Mouse (Mus musculus) limb, embryonic 13.5 days (tissue): ENCODE measurements around the gene B4galt7. TPM values are rescaled to one million over a fixed set of nuclear protein-coding genes. Genes with fewer than 3 reads are reported as not detected.
"Not testable (repeated sequence)": the region's sequence is repeated elsewhere in the genome, so short reads cannot be mapped to it uniquely, and the experiment has no call there.

Source experiments
- ATAC-seq: fragments of 200-750 bp; cut with Nextera tagmentation; 2 replicates; pipeline ENCODE4 v1.8.0; 2017; ENCODE audit warnings: low read depth, moderate number of reproducible peaks, moderate TSS enrichment; ENCODE audit not compliant: low FRiP score
- H3K27ac ChIP-seq: fragments of 300-500 bp; sonication (generic); 2 replicates; pipeline ENCODE4 v1.5.1; 2015; ENCODE audit warnings: inconsistent platforms, mild to moderate bottlenecking, moderate library complexity
- H3K27me3 ChIP-seq: fragments of 300-500 bp; sonication (generic); 2 replicates; pipeline ENCODE4 v1.6.1; 2015; ENCODE audit warnings: mild to moderate bottlenecking, inconsistent platforms
- H3K36me3 ChIP-seq: fragments of 300-500 bp; sonication (generic); 2 replicates; pipeline ENCODE4 v1.6.1; 2015; ENCODE audit warnings: inconsistent platforms, mild to moderate bottlenecking, moderate library complexity
- H3K4me1 ChIP-seq: fragments of 300-500 bp; sonication (generic); 2 replicates; pipeline ENCODE4 v1.6.1; 2015; ENCODE audit warnings: inconsistent platforms
- H3K4me2 ChIP-seq: fragments of 300-500 bp; sonication (generic); replicated peaks from 2 replicates; pipeline ENCODE4 v1.6.1; 2015; ENCODE audit warnings: inconsistent platforms, mild to moderate bottlenecking, moderate library complexity
- H3K4me3 ChIP-seq: fragments of 300-500 bp; sonication (generic); 2 replicates; pipeline ENCODE4 v1.5.1; 2015; ENCODE audit warnings: moderate library complexity, mild to moderate bottlenecking, inconsistent platforms
- H3K9ac ChIP-seq: fragments of 300-500 bp; sonication (generic); 2 replicates; pipeline ENCODE4 v1.6.1; 2015; ENCODE audit warnings: mild to moderate bottlenecking, inconsistent platforms
- H3K9me3 ChIP-seq: fragments of 300-500 bp; sonication (generic); 2 replicates; pipeline ENCODE4 v1.6.1; 2016; ENCODE audit warnings: inconsistent platforms
- WGBS: fragments of 180-500 bp; shearing (Covaris S2); methylation state at CpG from one replicate; pipeline ENCODE4 v1.1.7; 2015; 5-methylcytosine and 5-hydroxymethylcytosine counted together
- polyA plus RNA-seq: library from polyadenylated mRNA; unstranded; fragments of >200 nt; fragmentation: Nextera tagmentation; extraction: Ambion mirVana; gene quantifications from 2 replicates; pipeline ENCODE4 v1.2.1, GENCODE M21; 2015

Gene B4galt7
- 34.8 and 37.3 TPM in 2 replicates for polyA plus RNA-seq

DNA sequence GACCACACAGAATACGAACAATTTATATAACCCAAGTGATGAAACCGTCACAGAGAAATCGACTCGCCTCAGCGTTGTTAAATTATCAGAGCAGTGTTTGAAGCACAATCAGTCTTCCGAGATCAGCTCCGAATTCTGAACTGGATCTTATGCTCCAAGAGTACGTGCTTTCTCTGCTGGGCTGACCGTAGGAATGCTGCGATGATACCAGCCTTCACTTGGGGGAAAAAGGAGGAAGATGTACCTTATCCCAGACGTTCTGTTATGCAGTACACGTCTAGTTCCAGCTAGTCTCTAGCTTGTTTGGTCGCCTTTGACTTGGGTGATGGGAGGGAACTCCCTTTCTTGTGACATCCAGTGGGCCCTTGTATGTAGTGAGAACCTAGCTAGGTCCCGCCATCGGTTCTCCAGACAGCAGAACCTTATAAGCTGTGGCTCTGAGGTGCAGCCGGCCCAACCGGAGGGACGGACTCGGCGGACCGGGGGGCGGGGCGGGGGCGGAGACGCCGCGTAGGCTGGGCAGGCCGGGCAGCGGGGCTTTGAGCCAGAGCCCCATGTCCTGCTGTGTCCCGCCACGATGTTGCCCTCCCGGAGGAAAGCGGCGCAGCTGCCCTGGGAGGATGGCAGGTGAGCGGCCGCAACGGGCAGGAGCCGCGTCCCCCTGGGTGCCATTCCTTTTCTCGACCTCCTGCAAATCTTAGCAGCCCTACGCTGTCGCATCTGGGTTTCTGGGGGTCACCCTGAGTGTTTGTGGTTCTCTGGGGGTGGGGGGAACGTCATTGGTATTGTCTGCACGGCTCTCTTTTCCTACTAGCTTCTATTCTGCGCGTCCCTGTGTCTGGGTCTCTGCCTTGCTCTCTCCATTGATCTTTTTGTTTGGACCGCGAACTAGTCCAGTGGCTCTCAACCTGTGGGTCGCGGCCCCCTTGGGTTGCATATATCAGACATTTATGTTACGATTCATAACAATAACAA lies at the start of gene B4galt7:
B4galt7 (plus strand) TSS at position 331 of the 975 bp plus-strand sequence.
- H3K4me2 ChIP-seq: peak within 1 kb of the TSS; percentile 83
- H3K4me3 ChIP-seq: peak within 1 kb of the TSS; percentile 85
- no peaks in the 10 kb centered on the region for H3K27me3 ChIP-seq
- no peaks in the 10 kb centered on the region for H3K9me3 ChIP-seq
- H3K36me3 ChIP-seq: peaks cover 53% of the 10 kb centered on the region
- peak within 1 kb of the TSS; percentile 23; the same call in 1 of the 2 replicates for H3K27ac ChIP-seq
- peak within 1 kb of the TSS; percentile 91 for H3K9ac ChIP-seq
- ATAC-seq: peak; percentile 91
- whole genome bisulfite sequencing: 8% methylated on average over 51 of the region's 51 CpGs
- peaks cover 16% of the 10 kb centered on the region for H3K4me1 ChIP-seq

DNA sequence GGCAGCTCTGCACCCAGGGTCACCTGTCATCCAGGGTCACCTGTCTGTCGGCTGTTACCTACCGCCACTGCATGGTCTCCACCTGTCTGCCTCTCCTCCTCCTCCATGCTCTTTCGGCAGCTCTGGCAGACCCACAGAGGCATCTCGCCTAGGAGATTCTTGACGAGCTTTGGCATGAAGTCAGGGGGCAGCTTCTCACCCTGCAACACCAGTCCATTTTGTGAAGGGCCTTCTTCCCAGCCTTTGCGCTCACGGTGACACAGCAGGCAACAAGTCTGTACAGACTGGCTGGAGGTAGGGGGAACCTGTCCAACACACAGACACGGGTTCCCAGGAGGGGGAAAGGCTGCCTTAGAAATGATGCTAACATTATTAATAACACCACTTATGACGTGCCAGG lies 43.8 kb upstream of the B4galt7 start:
- Histone ChIP-seq H3K27me3 (no peaks in the 10 kb centered on the region), H3K9ac (no peak overlapping the region), H3K27ac (no peak overlapping the region), H3K4me1 (no peaks in the 10 kb centered on the region), H3K36me3 (peaks cover 67% of the 10 kb centered on the region), H3K4me3 (no peak overlapping the region), H3K4me2 (no peak overlapping the region), H3K9me3 (no peaks in the 10 kb centered on the region)
- no peak for ATAC-seq
- 92% methylated on average over 9 of the region's 9 CpGs for WGBS

DNA sequence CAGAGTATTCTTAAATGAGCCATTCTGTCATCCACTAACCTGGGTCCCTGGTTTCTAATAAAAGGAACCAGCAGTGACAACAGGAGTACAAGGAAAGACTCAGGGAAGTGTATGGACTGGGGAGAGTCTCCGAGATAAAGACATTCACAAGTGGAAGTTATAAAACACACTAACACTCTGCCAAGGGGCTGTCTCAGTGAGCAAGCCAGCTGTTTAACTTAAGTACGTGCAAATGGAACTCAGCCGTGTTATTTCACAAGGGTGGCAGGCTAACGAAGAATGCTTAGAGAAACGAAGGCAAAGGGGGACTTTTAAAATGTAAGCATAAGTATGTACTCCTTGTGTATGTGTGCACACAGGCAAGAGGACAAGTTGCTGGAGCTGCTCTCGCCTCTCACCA lies 42.2 kb upstream of the B4galt7 start:
- H3K27me3 ChIP-seq: no peaks in the 10 kb centered on the region
- no peak overlapping the region for H3K4me3 ChIP-seq
- no peaks in the 10 kb centered on the region for H3K4me1 ChIP-seq
- no peaks in the 10 kb centered on the region for H3K9me3 ChIP-seq
- no peak overlapping the region for H3K4me2 ChIP-seq
- H3K9ac ChIP-seq: no peak overlapping the region
- peaks cover 60% of the 10 kb centered on the region for H3K36me3 ChIP-seq
- 71% methylated on average over 6 of the region's 6 CpGs for WGBS
- no peak overlapping the region for H3K27ac ChIP-seq
- ATAC-seq: no peak

DNA sequence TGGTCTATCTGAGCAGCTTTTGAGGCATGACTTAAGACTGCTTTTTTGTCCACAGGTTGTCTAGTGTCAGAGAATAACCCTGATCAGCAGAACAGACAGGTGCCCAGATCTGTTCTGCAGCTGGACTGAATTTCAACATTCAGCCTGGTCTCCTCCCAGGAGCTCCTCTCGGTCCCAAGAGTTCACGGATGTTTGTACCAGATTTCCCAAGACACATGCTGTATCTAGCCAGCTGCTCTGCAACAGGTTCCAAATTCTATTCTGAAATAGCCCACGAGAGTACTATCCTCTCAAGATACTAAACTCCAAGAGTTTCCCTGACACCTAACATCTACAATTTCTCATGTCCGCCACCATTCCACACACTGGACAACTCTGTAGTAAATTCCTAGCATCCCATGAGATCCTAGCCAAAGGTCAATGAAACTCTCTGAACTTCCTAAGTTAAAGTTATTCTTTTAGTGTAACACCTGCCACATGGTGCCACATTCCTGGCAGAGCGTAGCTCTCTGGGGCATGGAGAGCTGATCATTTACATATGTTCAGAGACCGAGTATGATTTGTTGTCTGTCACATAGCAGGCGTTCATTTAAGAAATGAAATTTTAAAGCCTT lies 36.3 kb upstream of the B4galt7 start:
- H3K36me3 ChIP-seq: peaks cover 40% of the 10 kb centered on the region
- ATAC-seq: no peak

DNA sequence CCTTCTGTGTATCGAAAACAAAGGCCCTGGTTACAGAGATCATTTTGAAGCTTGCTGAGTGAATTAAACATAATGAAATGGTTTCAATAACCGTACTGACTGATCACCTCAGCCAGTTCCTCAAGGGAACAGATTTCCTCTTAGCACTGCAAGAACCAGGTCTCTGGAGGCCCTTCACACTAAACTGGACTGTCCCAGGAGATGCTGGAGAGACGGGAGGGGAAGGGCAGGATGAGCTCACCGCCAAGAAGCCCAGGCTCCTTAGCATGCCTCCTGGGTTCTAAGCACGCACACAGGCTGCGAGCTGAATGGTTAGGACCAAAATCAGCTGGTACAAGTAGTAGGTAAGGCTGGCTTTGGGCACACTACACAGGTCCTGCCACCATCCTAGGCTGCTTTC lies 32.7 kb upstream of the B4galt7 start:
- no peak overlapping the region for H3K9ac ChIP-seq
- H3K4me1 ChIP-seq: peaks cover 25% of the 10 kb centered on the region
- no peaks in the 10 kb centered on the region for H3K27me3 ChIP-seq
- WGBS: 90% methylated on average over 6 of the region's 6 CpGs
- no peak for ATAC-seq
- H3K36me3 ChIP-seq: peaks cover 29% of the 10 kb centered on the region
- H3K27ac ChIP-seq: no peak overlapping the region
- no peak overlapping the region for H3K4me3 ChIP-seq
- H3K4me2 ChIP-seq: no peak overlapping the region
- no peaks in the 10 kb centered on the region for H3K9me3 ChIP-seq

More for the DNA sequence above, 36.3 kb upstream of the B4galt7 start:
- Histone ChIP-seq H3K9ac (no peak overlapping the region), H3K27me3 (no peaks in the 10 kb centered on the region), H3K4me2 (no peak overlapping the region), H3K9me3 (no peaks in the 10 kb centered on the region), H3K4me3 (no peak overlapping the region), H3K27ac (no peak overlapping the region; the same call in 1 of the 2 replicates), H3K4me1 (peaks cover 11% of the 10 kb centered on the region)
- 66% methylated on average over 7 of the region's 7 CpGs for WGBS

DNA sequence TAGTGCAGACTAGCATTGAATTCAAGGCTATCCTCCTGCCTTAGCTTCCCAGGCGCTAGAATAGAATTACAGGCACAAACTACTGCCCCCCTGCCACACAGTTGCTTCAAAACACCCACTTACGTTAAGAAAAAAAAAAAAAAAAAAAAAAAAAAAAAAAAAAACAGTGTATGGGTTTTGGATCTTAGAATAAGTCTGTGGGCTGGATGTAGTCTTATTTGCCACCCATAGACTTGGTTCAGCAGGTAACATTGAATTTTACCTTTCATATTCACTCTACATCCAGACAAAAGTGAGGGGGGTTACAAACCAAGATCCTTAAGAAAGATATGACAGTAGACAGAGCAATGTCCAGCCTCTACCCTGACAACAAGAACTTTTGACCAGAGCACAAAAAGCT lies 31.7 kb upstream of the B4galt7 start:
- no peak overlapping the region for H3K27ac ChIP-seq
- peaks cover 29% of the 10 kb centered on the region for H3K36me3 ChIP-seq
- no peak overlapping the region for H3K4me2 ChIP-seq
- H3K27me3 ChIP-seq: no peaks in the 10 kb centered on the region
- ATAC-seq: no peak
- H3K4me1 ChIP-seq: peaks cover 28% of the 10 kb centered on the region
- WGBS: 74% methylated on average over 2 of the region's 2 CpGs
- H3K9me3 ChIP-seq: no peaks in the 10 kb centered on the region
- no peak overlapping the region for H3K9ac ChIP-seq
- H3K4me3 ChIP-seq: no peak overlapping the region

DNA sequence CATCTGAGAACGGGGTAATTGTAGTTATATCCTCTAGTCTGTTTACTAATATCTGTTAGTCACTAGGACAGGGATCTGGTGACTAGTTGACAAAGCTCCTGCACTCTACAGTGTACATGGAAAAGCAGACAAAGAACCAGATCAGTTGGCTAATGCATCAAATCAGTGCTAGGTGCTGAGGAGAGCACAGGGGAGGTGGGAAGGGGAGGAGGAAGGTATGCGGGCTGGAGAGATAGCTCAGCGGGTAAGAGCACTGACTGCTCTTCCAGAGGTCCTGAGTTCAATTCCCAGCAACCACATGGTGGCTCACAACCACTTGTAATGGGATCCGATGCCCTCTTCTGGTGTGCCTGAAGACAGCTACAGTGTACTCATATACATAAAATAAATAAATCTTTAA lies 31.2 kb upstream of the B4galt7 start:
- H3K9ac ChIP-seq, H3K4me2 ChIP-seq, H3K4me3 ChIP-seq, H3K27ac ChIP-seq, H3K27me3 ChIP-seq, ATAC-seq, H3K9me3 ChIP-seq: not testable (repeated sequence)
- peaks cover 24% of the 10 kb centered on the region for H3K36me3 ChIP-seq
- 90% methylated on average over 4 of the region's 4 CpGs for WGBS
- H3K4me1 ChIP-seq: peaks cover 25% of the 10 kb centered on the region

DNA sequence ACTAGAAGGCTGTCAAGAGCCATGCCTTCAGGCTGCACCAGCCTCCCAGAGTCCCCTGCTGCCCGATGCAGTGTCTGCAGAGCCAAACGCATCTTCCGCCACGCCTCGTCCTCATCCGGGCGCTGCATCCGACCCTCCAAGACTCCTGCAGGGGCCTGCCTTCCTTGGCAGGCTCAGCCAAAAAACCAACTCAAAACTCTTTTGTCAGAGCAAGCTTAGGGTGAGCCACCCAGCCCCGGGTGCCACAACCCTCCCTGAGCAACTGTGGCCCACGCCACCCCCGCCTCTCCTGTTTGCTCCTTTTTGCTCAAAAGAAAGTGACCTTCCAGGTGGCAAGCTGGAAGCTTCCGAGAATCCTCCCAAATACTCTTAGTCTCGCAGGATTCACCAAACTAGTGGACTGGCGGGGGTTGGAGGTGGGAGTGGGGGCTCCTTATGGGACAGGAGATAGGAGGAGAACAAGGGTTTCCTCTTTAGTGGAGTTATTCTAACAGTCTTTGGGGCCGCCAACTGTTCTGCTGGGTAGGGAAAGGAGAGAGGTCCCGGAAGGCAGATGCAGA lies 29.9 kb upstream of the B4galt7 start:
- Histone ChIP-seq H3K27me3 (no peaks in the 10 kb centered on the region), H3K9me3 (peaks cover 6% of the 10 kb centered on the region), H3K9ac (peak overlapping the region; percentile 98), H3K4me1 (peaks cover 18% of the 10 kb centered on the region), H3K4me2 (peak overlapping the region; percentile 97), H3K27ac (peak overlapping the region; percentile 90), H3K4me3 (peak overlapping the region; percentile 97), H3K36me3 (peaks cover 21% of the 10 kb centered on the region)
- no peak for ATAC-seq
- 9% methylated on average over 16 of the region's 16 CpGs for WGBS

DNA sequence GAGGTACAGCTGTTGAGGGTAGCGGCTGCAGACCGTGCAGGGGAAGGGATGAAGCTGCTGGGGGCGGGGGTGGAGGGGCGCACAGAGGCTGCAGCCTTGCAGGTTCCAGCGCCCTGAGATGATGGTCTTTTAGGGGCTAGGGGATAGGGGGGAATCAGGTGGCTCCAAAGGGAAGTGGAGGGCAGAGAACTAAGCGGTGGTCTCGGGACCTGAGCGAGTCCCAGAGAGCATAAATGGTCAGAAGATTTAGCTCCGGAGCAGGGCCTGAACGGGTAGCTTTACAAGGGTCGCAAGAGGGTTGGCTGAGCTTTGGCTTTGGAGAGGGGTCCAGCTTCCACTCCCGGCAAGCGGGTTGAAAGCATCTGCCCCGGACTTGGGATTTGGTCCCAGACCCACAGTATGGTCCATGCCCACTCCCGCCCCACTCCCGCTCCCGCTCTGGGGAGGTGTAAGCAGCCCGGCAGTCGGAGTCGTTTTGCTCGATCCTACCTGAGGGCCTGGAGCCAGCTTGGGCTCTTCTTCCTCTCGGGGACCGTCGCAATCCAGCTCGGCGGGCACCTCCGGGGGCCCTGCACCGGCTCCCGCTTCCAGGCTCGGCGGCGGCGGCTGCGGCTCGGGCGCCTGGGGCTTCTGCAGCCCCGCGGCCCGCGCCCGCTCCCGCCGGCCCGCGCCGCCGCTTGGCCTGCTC lies 29.3 kb upstream of the B4galt7 start:
- H3K27ac ChIP-seq: peak overlapping the region; percentile 90
- peaks cover 21% of the 10 kb centered on the region for H3K36me3 ChIP-seq
- H3K9ac ChIP-seq: peak overlapping the region; percentile 98
- peak; percentile 72 for ATAC-seq
- peak overlapping the region; percentile 97 for H3K4me2 ChIP-seq
- no peaks in the 10 kb centered on the region for H3K27me3 ChIP-seq
- H3K9me3 ChIP-seq: peaks cover 6% of the 10 kb centered on the region
- peaks cover 18% of the 10 kb centered on the region for H3K4me1 ChIP-seq
- H3K4me3 ChIP-seq: peak overlapping the region; percentile 97
- under 1% methylated on average over 46 of the region's 47 CpGs for WGBS

DNA sequence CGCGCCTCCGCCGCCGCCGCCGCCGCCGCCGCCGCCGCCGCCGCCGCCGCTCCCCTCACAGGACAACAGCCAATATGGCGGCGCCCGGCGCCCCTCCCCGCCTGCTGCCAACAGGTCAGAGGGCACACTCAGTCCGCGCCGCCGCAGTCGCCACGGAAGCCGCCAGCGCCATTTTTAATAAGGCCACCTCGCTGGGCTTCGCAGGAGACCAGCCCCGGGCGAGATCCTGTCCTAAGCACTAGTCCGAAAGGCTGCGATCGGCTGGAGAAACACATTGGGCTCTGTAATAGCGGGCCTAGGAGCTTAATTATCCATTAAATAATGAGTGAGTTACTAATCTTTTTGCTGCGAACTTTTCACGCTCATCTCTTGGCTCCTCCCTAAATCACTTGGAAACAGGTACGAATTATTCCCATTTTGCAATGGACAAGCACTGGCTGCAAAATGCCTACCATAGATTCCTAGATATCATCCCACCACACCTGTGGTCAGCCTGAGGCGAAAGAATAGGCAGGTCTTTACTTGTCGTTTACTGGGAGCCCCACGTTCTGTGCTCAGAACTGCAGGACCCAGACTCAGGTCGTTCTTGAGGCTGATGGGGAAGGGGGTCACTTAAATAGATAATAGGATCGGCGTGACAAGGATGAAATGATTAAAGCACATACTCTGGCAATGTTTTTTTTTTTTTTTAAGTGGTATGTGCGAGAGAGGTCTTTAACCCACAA lies 28.5 kb upstream of the B4galt7 start, which contains the start of gene Fam193b:
Fam193b (minus strand) TSS at position 94 of the 725 bp plus-strand sequence.
- H3K4me3 ChIP-seq: peak within 1 kb of the TSS; percentile 97
- peaks cover 18% of the 10 kb centered on the region for H3K4me1 ChIP-seq
- no peaks in the 10 kb centered on the region for H3K27me3 ChIP-seq
- 3% methylated on average over 30 of the region's 47 CpGs for WGBS
- ATAC-seq: peak; percentile 91
- peak within 1 kb of the TSS; percentile 90 for H3K27ac ChIP-seq
- H3K9ac ChIP-seq: peak within 1 kb of the TSS; percentile 98
- H3K4me2 ChIP-seq: peak within 1 kb of the TSS; percentile 97
- H3K36me3 ChIP-seq: peaks cover 19% of the 10 kb centered on the region
- H3K9me3 ChIP-seq: peaks cover 6% of the 10 kb centered on the region

DNA sequence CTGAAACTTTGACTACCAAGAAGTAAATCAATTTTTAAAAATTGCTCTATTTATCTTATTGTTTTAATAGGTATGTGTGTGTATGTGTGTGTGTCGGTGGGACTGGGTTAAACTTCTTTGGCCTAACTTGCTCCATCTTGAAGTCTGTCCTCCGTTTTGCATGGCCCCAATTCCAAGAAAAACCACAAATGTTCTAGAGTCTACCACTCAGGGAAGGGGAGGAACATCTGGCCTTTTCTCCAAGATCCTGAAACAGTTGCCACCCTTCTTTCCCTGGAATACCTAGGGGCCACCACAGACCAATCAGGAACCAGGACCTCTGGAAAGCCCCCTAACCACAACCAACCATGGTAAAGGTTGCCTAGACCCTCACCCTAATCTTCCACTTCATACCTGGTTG lies 27.7 kb upstream of the B4galt7 start:
- peaks cover 6% of the 10 kb centered on the region for H3K9me3 ChIP-seq
- WGBS: 74% methylated on average over 2 of the region's 2 CpGs
- H3K4me2 ChIP-seq: peak overlapping the region; percentile 21; the same call in 1 of the 2 replicates
- ATAC-seq: no peak
- H3K9ac ChIP-seq: no peak overlapping the region
- no peak overlapping the region for H3K27ac ChIP-seq
- peaks cover 13% of the 10 kb centered on the region for H3K36me3 ChIP-seq
- no peaks in the 10 kb centered on the region for H3K27me3 ChIP-seq
- no peak overlapping the region for H3K4me3 ChIP-seq
- peaks cover 18% of the 10 kb centered on the region for H3K4me1 ChIP-seq
